Mouse (Mus musculus) midbrain, embryonic 13.5 days (tissue): Measurements from ENCODE around the gene Zfp764. TPM values are rescaled to one million over a fixed set of nuclear protein-coding genes. Genes with fewer than 3 reads are reported as not detected.

Experiments
- ATAC-seq: fragments of 200-750 bp; cut with Nextera tagmentation; 2 replicates; pipeline ENCODE4 v1.8.0; 2017; ENCODE audit warnings: mild to moderate bottlenecking, moderate TSS enrichment, moderate library complexity
- H3K27ac ChIP-seq: fragments of 300-500 bp; sonication (generic); 2 replicates; pipeline ENCODE4 v1.5.1; 2015; ENCODE audit warnings: inconsistent platforms, mild to moderate bottlenecking, moderate library complexity
- H3K27me3 ChIP-seq: fragments of 300-500 bp; sonication (generic); 2 replicates; pipeline ENCODE4 v1.6.1; 2015; ENCODE audit warnings: mild to moderate bottlenecking, inconsistent platforms
- H3K36me3 ChIP-seq: fragments of 300-500 bp; sonication (generic); 2 replicates; pipeline ENCODE4 v1.6.1; 2015; ENCODE audit warnings: mild to moderate bottlenecking, inconsistent platforms
- H3K4me1 ChIP-seq: fragments of 300-500 bp; sonication (generic); replicated peaks from 2 replicates; pipeline ENCODE4 v1.6.1; 2015; ENCODE audit warnings: inconsistent platforms
- H3K4me2 ChIP-seq: fragments of 300-500 bp; sonication (generic); replicated peaks from 2 replicates; pipeline ENCODE4 v1.6.1; 2015; ENCODE audit warnings: moderate library complexity, mild to moderate bottlenecking, inconsistent platforms
- H3K4me3 ChIP-seq: fragments of 300-500 bp; sonication (generic); replicated peaks from 2 replicates; pipeline ENCODE4 v1.5.1; 2015; ENCODE audit warnings: mild to moderate bottlenecking, inconsistent platforms
- H3K9ac ChIP-seq: fragments of 300-500 bp; sonication (generic); replicated peaks from 2 replicates; pipeline ENCODE4 v1.6.1; 2015; ENCODE audit warnings: mild to moderate bottlenecking, inconsistent platforms
- H3K9me3 ChIP-seq: fragments of 300-500 bp; sonication (generic); 2 replicates; pipeline ENCODE4 v1.6.1; 2016; ENCODE audit warnings: mild to moderate bottlenecking, inconsistent platforms
- WGBS: fragments of 180-500 bp; shearing (Covaris S2); methylation state at CpG from one replicate; pipeline ENCODE4 v1.1.7; 2015; 5-methylcytosine and 5-hydroxymethylcytosine counted together
- polyA plus RNA-seq: library from polyadenylated mRNA; unstranded; fragments of >200 nt; fragmentation: Nextera tagmentation; extraction: Ambion mirVana; gene quantifications from 2 replicates; pipeline ENCODE4 v1.2.1, GENCODE M21; 2015

The Zfp764 gene
- polyA plus RNA-seq, 1 experiment from 2014 or later: 5.1 TPM

DNA sequence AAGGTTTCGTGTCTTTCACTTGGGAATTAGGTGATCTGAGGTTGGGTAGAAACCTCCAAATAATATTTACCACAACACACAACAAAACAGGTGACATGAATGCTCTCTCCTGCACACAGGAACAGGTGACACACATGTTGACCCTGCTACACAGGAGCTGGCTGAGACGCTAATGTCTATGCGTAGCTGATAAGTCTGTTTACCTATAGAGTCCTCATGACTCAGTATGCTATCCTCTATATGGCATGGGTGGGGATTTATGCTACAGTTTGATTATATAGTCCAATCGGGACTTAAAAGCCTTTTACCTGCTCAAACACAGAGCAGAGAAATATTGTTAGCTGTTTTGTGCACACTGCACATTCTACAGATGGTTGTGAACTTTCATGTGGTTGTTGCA, 46.4 kb downstream of the Zfp764 start:
- no peak for ATAC-seq
- 82% methylated on average over 4 of the region's 4 CpGs for WGBS
- no peaks in the 10 kb centered on the region for H3K9me3 ChIP-seq
- H3K4me3 ChIP-seq: no peak overlapping the region
- peaks cover 12% of the 10 kb centered on the region for H3K27me3 ChIP-seq
- peaks cover 13% of the 10 kb centered on the region for H3K4me1 ChIP-seq
- H3K4me2 ChIP-seq: no peak overlapping the region
- H3K9ac ChIP-seq: no peak overlapping the region
- no peak overlapping the region for H3K27ac ChIP-seq
- no peaks in the 10 kb centered on the region for H3K36me3 ChIP-seq

DNA sequence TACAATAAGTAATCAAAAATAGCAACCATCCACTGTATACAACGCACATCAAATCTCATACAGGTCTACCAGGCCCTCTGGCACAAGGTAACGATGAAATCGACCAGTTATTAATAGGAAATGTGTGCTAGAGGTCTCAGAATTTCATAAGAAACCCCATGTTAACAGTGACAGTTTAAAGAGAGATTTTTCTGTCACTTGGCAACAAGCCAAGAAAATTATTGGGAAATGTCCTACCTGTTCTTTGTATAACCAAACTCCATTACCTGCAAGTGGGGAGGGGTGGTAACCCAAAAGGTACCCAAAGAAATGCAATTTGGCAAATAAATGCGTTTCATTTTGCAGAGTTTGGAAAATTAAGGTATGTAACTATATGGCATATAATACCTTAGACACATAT, 48.1 kb downstream of the Zfp764 start:
- no peak for ATAC-seq
- Histone ChIP-seq H3K9me3 (no peaks in the 10 kb centered on the region), H3K9ac (no peak overlapping the region), H3K4me1 (peaks cover 4% of the 10 kb centered on the region), H3K4me3 (no peak overlapping the region), H3K36me3 (no peaks in the 10 kb centered on the region), H3K27ac (no peak overlapping the region), H3K27me3 (peaks cover 14% of the 10 kb centered on the region), H3K4me2 (no peak overlapping the region)
- 76% methylated on average over 4 of the region's 4 CpGs for WGBS

DNA sequence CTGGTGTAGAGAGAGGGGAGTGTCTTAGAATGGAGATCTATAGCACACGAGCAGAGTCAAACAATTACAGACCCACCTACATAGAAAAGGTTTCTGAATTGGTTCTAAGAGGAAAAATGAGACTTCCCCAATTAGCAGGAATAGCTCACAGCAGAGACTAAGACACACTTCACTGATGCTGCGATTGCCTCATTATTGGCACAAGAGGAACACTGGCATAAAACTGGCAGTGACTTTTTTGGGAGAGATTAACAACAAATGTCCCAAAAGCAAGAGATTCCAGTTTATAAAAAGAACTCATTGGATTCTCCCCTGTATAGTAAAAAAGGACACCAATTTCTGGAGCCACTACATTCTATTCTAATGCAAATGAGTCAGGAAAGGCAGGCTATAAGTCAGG, 48.8 kb downstream of the Zfp764 start:
- Histone ChIP-seq H3K27ac (no peak overlapping the region), H3K36me3 (no peaks in the 10 kb centered on the region), H3K9me3 (no peaks in the 10 kb centered on the region), H3K4me2 (no peak overlapping the region), H3K4me1 (0 out of 2 replicates have a peak, but pooled peaks cover 3% of the 10 kb centered on the region), H3K4me3 (no peak overlapping the region), H3K9ac (no peak overlapping the region), H3K27me3 (peaks cover 14% of the 10 kb centered on the region; the same call in 1 of the 2 replicates)
- ATAC-seq: no peak
- WGBS: 54% methylated on average over 2 of the region's 2 CpGs

DNA sequence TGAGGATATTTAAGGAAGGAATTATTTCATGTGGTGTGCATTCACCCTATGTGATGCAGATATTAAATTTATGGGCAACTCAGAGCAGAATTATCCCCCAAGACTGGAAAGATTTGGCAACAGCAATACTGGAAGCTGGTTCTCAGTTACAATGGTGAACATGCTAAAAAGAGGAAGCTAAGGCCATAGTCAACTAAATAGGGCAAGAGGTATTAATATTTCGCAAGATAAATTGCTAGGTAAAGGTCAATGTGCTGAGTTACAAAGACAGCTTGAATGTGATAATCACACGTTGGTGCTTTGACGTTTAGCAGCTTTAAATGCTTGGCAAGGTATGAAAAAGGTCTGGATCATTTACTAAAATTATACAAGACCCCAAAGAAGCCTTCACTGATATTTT, 50.8 kb downstream of the Zfp764 start:
- Histone ChIP-seq H3K4me3 (no peak overlapping the region), H3K4me1 (no peaks in the 10 kb centered on the region), H3K27ac (no peak overlapping the region), H3K9me3 (no peaks in the 10 kb centered on the region), H3K27me3 (peaks cover 9% of the 10 kb centered on the region; the same call in 1 of the 2 replicates), H3K4me2 (no peak overlapping the region), H3K9ac (no peak overlapping the region), H3K36me3 (no peaks in the 10 kb centered on the region)
- ATAC-seq: no peak
- 67% methylated on average over 3 of the region's 3 CpGs for WGBS

Other genes with a start within 250 kb of the Zfp764 start
- 90.8 and 96.1 TPM in 2 replicates for gene Cd2bp2, start 210.8 kb downstream of the Zfp764 start, polyA plus RNA-seq
- 30.0 and 30.7 TPM in 2 replicates for gene Tbc1d10b, start 198.4 kb downstream of the Zfp764 start, polyA plus RNA-seq
- gene Mylpf, start 197.9 kb downstream of the Zfp764 start, polyA plus RNA-seq: 8.5 and 9.0 TPM in 2 replicates
- gene Zfp553, start 173.8 kb downstream of the Zfp764 start, polyA plus RNA-seq: 69.3 and 75.4 TPM in 2 replicates
- gene Sept1, start 173.7 kb downstream of the Zfp764 start, polyA plus RNA-seq: 27.1 and 28.3 TPM in 2 replicates
- gene Zfp771, start 162.5 kb downstream of the Zfp764 start, polyA plus RNA-seq: 50.5 and 59.7 TPM in 2 replicates
- gene Dctpp1, start 146.1 kb downstream of the Zfp764 start, polyA plus RNA-seq: 142 and 143 TPM in 2 replicates
- gene Sephs2, start 132.8 kb downstream of the Zfp764 start, polyA plus RNA-seq: 52.4 and 54.0 TPM in 2 replicates
- gene Itgal, start 110.6 kb downstream of the Zfp764 start, polyA plus RNA-seq: 0.30 TPM in 2 replicates
- 15.6 and 20.1 TPM in 2 replicates for gene Zfp768, start 61.2 kb downstream of the Zfp764 start, polyA plus RNA-seq
- gene Zfp747, start 30.8 kb downstream of the Zfp764 start, polyA plus RNA-seq: 8.4 and 9.3 TPM in 2 replicates
- gene 9130019O22Rik, start 19.7 kb downstream of the Zfp764 start, polyA plus RNA-seq: 5.7 and 6.2 TPM in 2 replicates
- 5.9 and 8.4 TPM in 2 replicates for gene E430018J23Rik, start 13.2 kb downstream of the Zfp764 start, polyA plus RNA-seq
- 34.8 and 35.6 TPM in 2 replicates for gene Zfp688, start 15.2 kb upstream of the Zfp764 start, polyA plus RNA-seq
- gene Zfp689, start 42.3 kb upstream of the Zfp764 start, polyA plus RNA-seq: 16.1 and 16.3 TPM in 2 replicates
- gene Prr14, start 52.8 kb upstream of the Zfp764 start, polyA plus RNA-seq: 47.5 and 52.3 TPM in 2 replicates
- 11.7 and 14.9 TPM in 2 replicates for gene Fbrs, start 72.4 kb upstream of the Zfp764 start, polyA plus RNA-seq
- 50.3 and 68.8 TPM in 2 replicates for gene Srcap, start 105.2 kb upstream of the Zfp764 start, polyA plus RNA-seq
- 20.6 and 21.0 TPM in 2 replicates for gene Gm42715, start 112.8 kb upstream of the Zfp764 start, polyA plus RNA-seq
- gene Tmem265, start 154.6 kb upstream of the Zfp764 start, polyA plus RNA-seq: 6.3 and 8.3 TPM in 2 replicates
- 59.4 and 63.2 TPM in 2 replicates for gene Phkg2, start 166.5 kb upstream of the Zfp764 start, polyA plus RNA-seq
- 13.0 and 14.5 TPM in 2 replicates for gene Ccdc189, start 181.8 kb upstream of the Zfp764 start, polyA plus RNA-seq
- 53.3 and 54.4 TPM in 2 replicates for gene Rnf40, start 181.9 kb upstream of the Zfp764 start, polyA plus RNA-seq
- 30.8 and 32.5 TPM in 2 replicates for gene Zfp629, start 209.0 kb upstream of the Zfp764 start, polyA plus RNA-seq